Mouse (Mus musculus): ENCODE data around the gene Pnp2. TPM values are rescaled to one million over a fixed set of nuclear protein-coding genes. Genes with fewer than 3 reads are reported as not detected.
A peak's percentile ranks its signal among the peaks of the same experiment; 100 is the strongest.
"Not testable (repeated sequence)": the region's sequence is repeated elsewhere in the genome, so short reads cannot be mapped to it uniquely, and the experiment has no call there.

Pnp2 gene
- polyA plus RNA-seq, 1 experiment: 3.1 TPM

DNA sequence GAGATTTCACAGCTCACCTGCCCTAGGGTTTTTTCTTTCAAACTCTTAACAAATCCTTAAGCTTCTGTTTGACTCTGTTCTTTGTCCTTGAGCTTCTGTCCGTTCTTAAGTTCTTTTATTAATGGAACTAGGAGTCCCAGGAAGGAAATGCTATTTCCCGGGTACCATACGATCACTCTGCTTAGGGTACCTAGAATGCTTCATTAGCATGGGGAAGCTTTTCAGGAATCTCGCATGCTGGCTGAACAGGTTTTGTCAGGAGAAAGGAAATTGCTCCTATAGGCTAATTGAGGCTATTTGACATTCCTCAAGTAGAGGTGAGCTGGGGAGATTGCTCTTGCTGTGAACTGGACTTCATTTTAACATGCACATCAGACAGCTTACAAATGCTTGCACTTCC is 17.9 kb downstream of the Pnp2 start:
- 72% methylated on average over 4 of the region's 4 CpGs for WGBS
- no peak for DNase-seq (ENCODE audit: low read depth in 1 of 2, low spot score in 2 of 2)
- H3K27ac ChIP-seq (ENCODE audit: insufficient read depth, low read length): no peak overlapping the region
- no peak for TF ChIP-seq POLR2A (IDR thresholded peaks at IDR 0.05; ENCODE audit: low read depth, low read length)
- no peak for TF ChIP-seq CTCF (IDR thresholded peaks at IDR 0.05; ENCODE audit: extremely low read depth, insufficient read depth, insufficient read length, insufficient replicate concordance)
- H3K36me3 ChIP-seq (ENCODE audit: control insufficient read depth, insufficient read depth, low read length): no peaks in the 10 kb centered on the region
- no peak overlapping the region for H3K4me3 ChIP-seq (ENCODE audit: extremely low read depth, insufficient read depth, insufficient read length)
- peaks cover 14% of the 10 kb centered on the region; the same call in 1 of the 2 replicates for H3K4me1 ChIP-seq (ENCODE audit: control insufficient read depth, insufficient read depth, insufficient read length)
- H3K27me3 ChIP-seq (ENCODE audit: control insufficient read depth, insufficient read depth, low read length): no peaks in the 10 kb centered on the region

DNA sequence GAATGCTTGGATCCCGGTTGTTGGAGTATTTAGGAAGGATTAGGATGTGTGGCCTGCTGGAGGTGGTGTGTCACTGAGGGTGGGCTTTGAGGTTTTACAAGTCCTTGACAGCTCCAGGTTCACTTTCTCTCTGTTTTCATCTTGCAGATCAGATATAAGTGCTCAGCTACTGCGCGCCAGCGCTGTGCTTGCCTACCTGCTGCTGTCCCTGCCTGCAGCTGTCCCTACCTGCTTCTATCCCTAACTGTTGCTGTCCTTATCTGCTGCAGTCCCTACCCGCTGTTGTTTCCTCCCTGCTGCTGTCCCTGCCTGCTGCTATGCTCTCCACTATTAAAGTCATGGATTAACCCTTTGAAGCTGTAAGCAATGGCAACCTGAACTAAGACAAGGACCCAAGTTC is 19.2 kb downstream of the Pnp2 start:
- Histone ChIP-seq H3K4me1 (ENCODE audit: control insufficient read depth, insufficient read depth, insufficient read length) (peaks cover 14% of the 10 kb centered on the region; the same call in 1 of the 2 replicates), H3K4me3 (ENCODE audit: extremely low read depth, insufficient read depth, insufficient read length) (no peak overlapping the region), H3K27ac (ENCODE audit: insufficient read depth, low read length) (no peak overlapping the region), H3K36me3 (ENCODE audit: control insufficient read depth, insufficient read depth, low read length) (no peaks in the 10 kb centered on the region), H3K27me3 (ENCODE audit: control insufficient read depth, insufficient read depth, low read length) (no peaks in the 10 kb centered on the region)
- DNase-seq (ENCODE audit: low read depth in 1 of 2, low spot score in 2 of 2): no peak
- TF ChIP-seq CTCF (IDR thresholded peaks at IDR 0.05; ENCODE audit: extremely low read depth, insufficient read depth, insufficient read length, insufficient replicate concordance): no peak
- no peak for TF ChIP-seq POLR2A (IDR thresholded peaks at IDR 0.05; ENCODE audit: low read depth, low read length)
- 90% methylated on average over 5 of the region's 5 CpGs for WGBS

DNA sequence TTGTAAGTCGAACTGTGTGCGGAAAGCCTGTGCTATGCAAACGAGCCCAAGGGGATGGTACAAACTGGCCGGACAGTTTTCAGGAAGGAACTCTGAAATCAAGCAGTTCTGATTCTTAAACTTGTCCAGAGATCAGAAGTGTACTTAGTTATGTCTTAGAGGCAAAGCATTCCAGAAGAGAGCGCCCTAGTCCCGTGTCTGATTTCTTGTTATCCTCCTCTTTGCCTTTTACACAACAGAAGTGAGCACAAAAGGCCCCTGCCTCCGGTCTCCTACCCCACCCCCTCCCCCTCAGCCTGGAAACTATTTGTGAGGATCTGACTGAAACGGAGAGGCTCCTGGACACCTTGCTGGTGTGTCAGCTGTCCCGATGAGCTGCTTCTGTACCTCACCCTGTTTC is 20.9 kb downstream of the Pnp2 start:
- no peaks in the 10 kb centered on the region for H3K27me3 ChIP-seq (ENCODE audit: control insufficient read depth, insufficient read depth, low read length)
- peak in 1 of 2 experiments; percentile 15 for DNase-seq (ENCODE audit: low read depth in 1 of 2, low spot score in 2 of 2)
- no peaks in the 10 kb centered on the region for H3K36me3 ChIP-seq (ENCODE audit: control insufficient read depth, insufficient read depth, low read length)
- peaks cover 13% of the 10 kb centered on the region; the same call in 1 of the 2 replicates for H3K4me1 ChIP-seq (ENCODE audit: control insufficient read depth, insufficient read depth, insufficient read length)
- no peak overlapping the region for H3K27ac ChIP-seq (ENCODE audit: insufficient read depth, low read length)
- H3K4me3 ChIP-seq (ENCODE audit: extremely low read depth, insufficient read depth, insufficient read length): no peak overlapping the region
- TF ChIP-seq POLR2A (IDR thresholded peaks at IDR 0.05; ENCODE audit: low read depth, low read length) (no peak), CTCF (IDR thresholded peaks at IDR 0.05; ENCODE audit: extremely low read depth, insufficient read depth, insufficient read length, insufficient replicate concordance) (no peak)
- 20% methylated on average over 9 of the region's 9 CpGs for WGBS

DNA sequence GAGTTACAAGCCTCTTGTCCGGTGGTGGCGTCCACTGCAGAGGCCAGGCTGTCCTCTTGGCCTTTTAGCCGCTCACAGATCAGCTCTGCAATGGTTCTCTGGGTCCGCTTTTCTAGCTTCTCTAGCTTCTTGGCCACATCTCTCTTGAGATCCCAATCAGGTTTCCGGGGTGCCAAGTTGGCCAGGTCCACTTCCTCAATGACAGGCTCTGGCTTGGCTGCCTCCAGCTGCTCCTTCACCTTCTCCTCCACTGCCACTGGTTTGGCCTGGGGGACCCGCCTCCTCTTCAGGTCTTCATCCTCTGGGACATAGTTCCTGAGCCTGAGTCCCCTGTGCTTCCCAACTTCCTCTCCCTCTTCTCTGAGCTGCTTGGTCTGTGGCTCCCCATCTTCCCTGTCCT is 22.7 kb downstream of the Pnp2 start:
- not testable (repeated sequence) for H3K27ac ChIP-seq (ENCODE audit: insufficient read depth, low read length); DNase-seq (ENCODE audit: low read depth in 1 of 2, low spot score in 2 of 2); H3K36me3 ChIP-seq (ENCODE audit: control insufficient read depth, insufficient read depth, low read length); H3K4me3 ChIP-seq (ENCODE audit: extremely low read depth, insufficient read depth, insufficient read length); H3K27me3 ChIP-seq (ENCODE audit: control insufficient read depth, insufficient read depth, low read length)
- peaks cover 13% of the 10 kb centered on the region; the same call in 1 of the 2 replicates for H3K4me1 ChIP-seq (ENCODE audit: control insufficient read depth, insufficient read depth, insufficient read length)
- WGBS: 63% methylated on average over 6 of the region's 6 CpGs

DNA sequence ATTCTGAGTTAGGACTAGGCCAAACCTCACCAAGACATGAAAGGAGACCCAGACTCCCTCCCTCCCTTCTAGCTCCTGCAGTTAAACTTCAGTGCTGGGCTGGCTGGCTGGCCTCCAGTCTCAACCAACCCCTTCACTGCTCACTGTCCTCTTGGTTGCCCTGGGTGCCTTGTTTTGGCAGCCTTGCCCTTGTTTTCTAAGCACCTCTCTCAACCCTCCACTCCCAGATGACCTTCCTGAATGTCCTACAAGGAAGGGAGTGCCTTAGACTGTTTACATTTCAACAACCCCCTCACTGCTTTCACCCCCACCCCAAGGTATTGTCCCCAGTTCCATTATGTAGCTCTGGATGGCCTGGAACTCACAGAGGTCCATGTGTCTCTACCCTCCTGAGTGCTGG is 23.8 kb downstream of the Pnp2 start:
- Histone ChIP-seq H3K27ac (ENCODE audit: insufficient read depth, low read length) (no peak overlapping the region), H3K4me3 (ENCODE audit: extremely low read depth, insufficient read depth, insufficient read length) (no peak overlapping the region), H3K4me1 (ENCODE audit: control insufficient read depth, insufficient read depth, insufficient read length) (peaks cover 13% of the 10 kb centered on the region; the same call in 1 of the 2 replicates), H3K27me3 (ENCODE audit: control insufficient read depth, insufficient read depth, low read length) (no peaks in the 10 kb centered on the region), H3K36me3 (ENCODE audit: control insufficient read depth, insufficient read depth, low read length) (no peaks in the 10 kb centered on the region)
- no peak for DNase-seq (ENCODE audit: low read depth in 1 of 2, low spot score in 2 of 2)
- TF ChIP-seq CTCF (IDR thresholded peaks at IDR 0.05; ENCODE audit: extremely low read depth, insufficient read depth, insufficient read length, insufficient replicate concordance) (no peak), POLR2A (IDR thresholded peaks at IDR 0.05; ENCODE audit: low read depth, low read length) (no peak)

DNA sequence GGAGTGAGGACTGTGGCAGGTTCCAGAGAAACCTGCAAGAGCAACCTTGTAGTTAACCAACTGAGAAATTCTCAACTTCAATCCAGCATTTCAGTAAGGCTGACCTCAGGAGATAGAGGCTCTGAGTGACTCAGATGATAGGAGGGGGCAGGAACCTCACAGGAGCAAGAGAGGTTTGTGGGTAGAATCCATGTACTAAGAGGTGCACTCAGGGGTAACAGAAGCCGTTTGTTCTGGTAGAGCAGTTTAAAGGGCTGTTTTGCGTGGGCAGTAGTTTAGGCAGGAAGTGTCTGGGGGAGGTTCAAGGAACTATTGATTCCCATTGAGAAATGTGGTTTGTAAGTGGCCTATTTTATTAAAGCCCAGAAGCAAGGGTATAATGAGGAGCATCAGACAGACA is 25.4 kb downstream of the Pnp2 start:
- DNase-seq (ENCODE audit: low read depth in 1 of 2, low spot score in 2 of 2): no peak
- Histone ChIP-seq H3K27ac (ENCODE audit: insufficient read depth, low read length) (no peak overlapping the region), H3K27me3 (ENCODE audit: control insufficient read depth, insufficient read depth, low read length) (no peaks in the 10 kb centered on the region), H3K36me3 (ENCODE audit: control insufficient read depth, insufficient read depth, low read length) (no peaks in the 10 kb centered on the region), H3K4me1 (ENCODE audit: control insufficient read depth, insufficient read depth, insufficient read length) (peaks cover 11% of the 10 kb centered on the region; the same call in 1 of the 2 replicates), H3K4me3 (ENCODE audit: extremely low read depth, insufficient read depth, insufficient read length) (no peak overlapping the region)
- TF ChIP-seq CTCF (IDR thresholded peaks at IDR 0.05; ENCODE audit: extremely low read depth, insufficient read depth, insufficient read length, insufficient replicate concordance) (no peak), POLR2A (IDR thresholded peaks at IDR 0.05; ENCODE audit: low read depth, low read length) (no peak)
- WGBS: 5% methylated on average over 2 of the region's 2 CpGs

DNA sequence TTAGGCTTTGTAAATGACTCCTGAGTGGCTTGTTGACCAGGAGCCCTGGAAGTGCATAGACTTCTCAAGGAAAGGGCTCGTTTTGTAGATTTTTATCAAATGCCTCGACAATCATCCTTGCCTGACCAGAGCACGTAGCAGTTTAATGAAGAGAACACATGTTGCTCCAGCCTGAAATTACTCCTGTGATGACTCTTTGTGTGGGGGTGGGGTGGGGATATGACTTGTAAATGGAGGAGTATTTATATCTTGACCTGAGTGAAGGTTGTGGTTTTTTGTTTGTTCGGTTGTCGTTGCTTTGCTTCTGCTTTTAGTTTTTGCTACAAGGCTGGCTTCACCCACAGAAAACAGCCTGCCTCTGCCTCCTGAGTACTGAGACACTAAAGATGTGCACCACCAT is 26.0 kb downstream of the Pnp2 start:
- TF ChIP-seq POLR2A (IDR thresholded peaks at IDR 0.05; ENCODE audit: low read depth, low read length): no peak
- TF ChIP-seq CTCF (IDR thresholded peaks at IDR 0.05; ENCODE audit: extremely low read depth, insufficient read depth, insufficient read length, insufficient replicate concordance): no peak
- no peak for DNase-seq (ENCODE audit: low read depth in 1 of 2, low spot score in 2 of 2)
- WGBS: 18% methylated on average over 5 of the region's 5 CpGs
- Histone ChIP-seq H3K4me1 (ENCODE audit: control insufficient read depth, insufficient read depth, insufficient read length) (peaks cover 7% of the 10 kb centered on the region; the same call in 1 of the 2 replicates), H3K36me3 (ENCODE audit: control insufficient read depth, insufficient read depth, low read length) (no peaks in the 10 kb centered on the region), H3K27ac (ENCODE audit: insufficient read depth, low read length) (0 out of 2 replicates have a peak overlapping the region, but pooled peaks have one; percentile 8), H3K4me3 (ENCODE audit: extremely low read depth, insufficient read depth, insufficient read length) (no peak overlapping the region), H3K27me3 (ENCODE audit: control insufficient read depth, insufficient read depth, low read length) (no peaks in the 10 kb centered on the region)
